Mouse (Mus musculus) hindbrain, embryonic 13.5 days (tissue): ENCODE results near the gene Trim69. TPM values are rescaled to one million over a fixed set of nuclear protein-coding genes. Genes with fewer than 3 reads are reported as not detected.
A peak's percentile ranks its signal among the peaks of the same experiment; 100 is the strongest.

Experiments used
- ATAC-seq: fragments of 200-750 bp; cut with Nextera tagmentation; 2 replicates; pipeline ENCODE4 v1.8.0; 2017; ENCODE audit warnings: moderate TSS enrichment; ENCODE audit not compliant: low FRiP score
- H3K27ac ChIP-seq: fragments of 300-500 bp; sonication (generic); 2 replicates; pipeline ENCODE4 v1.5.1; 2015; ENCODE audit warnings: inconsistent platforms, mild to moderate bottlenecking, moderate library complexity
- H3K27me3 ChIP-seq: fragments of 300-500 bp; sonication (generic); 2 replicates; pipeline ENCODE4 v1.6.1; 2015; ENCODE audit warnings: mild to moderate bottlenecking, inconsistent platforms
- H3K36me3 ChIP-seq: fragments of 300-500 bp; sonication (generic); 2 replicates; pipeline ENCODE4 v1.6.1; 2015; ENCODE audit warnings: mild to moderate bottlenecking, inconsistent platforms
- H3K4me1 ChIP-seq: fragments of 300-500 bp; sonication (generic); replicated peaks from 2 replicates; pipeline ENCODE4 v1.6.1; 2015; ENCODE audit warnings: inconsistent platforms
- H3K4me2 ChIP-seq: fragments of 300-500 bp; sonication (generic); 2 replicates; pipeline ENCODE4 v1.6.1; 2015; ENCODE audit warnings: inconsistent platforms, mild to moderate bottlenecking, moderate library complexity
- H3K4me3 ChIP-seq: fragments of 300-500 bp; sonication (generic); 2 replicates; pipeline ENCODE4 v1.5.1; 2015; ENCODE audit warnings: mild to moderate bottlenecking, inconsistent platforms
- H3K9ac ChIP-seq: fragments of 300-500 bp; sonication (generic); 2 replicates; pipeline ENCODE4 v1.6.1; 2015; ENCODE audit warnings: mild to moderate bottlenecking, inconsistent platforms
- H3K9me3 ChIP-seq: fragments of 300-500 bp; sonication (generic); 2 replicates; pipeline ENCODE4 v1.6.1; 2016; ENCODE audit warnings: inconsistent platforms
- WGBS: fragments of 180-500 bp; shearing (Covaris S2); methylation state at CpG from one replicate; pipeline ENCODE4 v1.1.7; 2015; 5-methylcytosine and 5-hydroxymethylcytosine counted together
- polyA plus RNA-seq: library from polyadenylated mRNA; unstranded; fragments of >200 nt; fragmentation: Nextera tagmentation; extraction: Ambion mirVana; gene quantifications from 2 replicates; pipeline ENCODE4 v1.2.1, GENCODE M21; 2015

Gene Trim69
- polyA plus RNA-seq, 1 experiment from 2014 or later, result not detected

DNA sequence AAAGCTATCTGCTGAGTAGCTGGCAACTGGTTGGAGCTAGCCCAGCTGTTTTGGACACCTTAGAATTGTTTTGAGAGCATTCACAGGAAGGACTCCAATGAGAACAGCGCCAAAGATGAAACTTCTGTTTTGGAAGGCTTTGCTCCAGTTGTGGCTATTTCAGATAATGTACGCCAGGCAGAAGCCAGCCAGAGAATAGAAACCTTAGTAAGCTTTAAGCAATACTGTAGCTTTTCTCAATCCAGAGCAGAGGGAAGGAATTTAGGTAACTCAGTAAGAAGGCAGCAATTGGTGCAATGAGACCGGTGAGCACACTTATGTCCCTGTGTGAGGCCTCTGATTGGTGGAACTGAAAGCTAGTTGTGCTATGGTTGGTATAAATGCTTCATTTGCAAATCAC lies 17.4 kb upstream of the Trim69 start:
- no peak overlapping the region for H3K27ac ChIP-seq
- WGBS, result 93% methylated on average over 3 of the region's 3 CpGs
- no peak for ATAC-seq
- no peak overlapping the region for H3K4me2 ChIP-seq
- H3K4me1 ChIP-seq, result peaks cover 6% of the 10 kb centered on the region
- no peaks in the 10 kb centered on the region for H3K9me3 ChIP-seq
- no peaks in the 10 kb centered on the region for H3K36me3 ChIP-seq
- H3K4me3 ChIP-seq, result no peak overlapping the region
- H3K27me3 ChIP-seq, result no peaks in the 10 kb centered on the region
- no peak overlapping the region for H3K9ac ChIP-seq

DNA sequence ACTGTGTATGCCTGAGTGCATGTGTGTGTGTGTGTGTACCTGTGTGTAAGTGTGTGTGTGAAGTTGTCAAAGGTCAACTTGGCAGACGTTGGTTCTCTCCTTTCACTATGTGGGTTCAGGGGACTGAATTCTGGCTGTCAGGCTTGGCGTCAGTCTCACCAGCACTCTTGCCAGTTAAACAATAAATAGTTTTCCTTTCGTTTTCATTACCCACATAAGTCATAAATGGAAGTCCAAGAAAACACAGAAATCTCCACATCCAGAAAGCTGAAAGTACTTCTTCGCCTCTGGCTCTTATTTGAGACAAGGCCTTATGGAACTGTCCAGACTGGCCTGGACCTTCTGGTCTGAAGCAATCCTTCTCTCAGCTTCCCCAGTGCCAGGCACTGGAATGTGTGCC lies 14.7 kb upstream of the Trim69 start:
- WGBS, result 72% methylated on average over 4 of the region's 4 CpGs
- ATAC-seq, result no peak
- no peak overlapping the region for H3K4me3 ChIP-seq

DNA sequence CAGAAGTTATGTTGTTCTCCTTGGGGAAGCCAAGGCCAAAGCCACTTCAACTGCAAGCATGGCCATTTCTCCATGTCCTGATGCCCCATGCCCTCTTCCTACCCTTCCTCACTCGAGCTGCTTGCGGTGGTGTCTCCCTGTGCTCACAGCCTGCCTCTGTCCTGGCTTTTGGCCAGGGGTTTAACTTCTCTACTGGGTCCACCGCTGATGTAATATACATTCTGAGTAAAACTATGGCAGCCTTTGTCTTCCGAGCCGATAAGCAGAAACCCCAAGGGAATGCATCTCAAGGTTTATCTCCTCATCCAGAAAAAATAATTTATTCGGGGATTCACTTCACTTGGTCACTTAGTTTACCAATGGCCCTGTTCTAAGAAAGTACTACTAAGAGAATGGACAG lies 13.8 kb upstream of the Trim69 start:
- Histone ChIP-seq H3K9me3 (no peaks in the 10 kb centered on the region), H3K36me3 (no peaks in the 10 kb centered on the region), H3K4me1 (peaks cover 10% of the 10 kb centered on the region), H3K27ac (no peak overlapping the region), H3K4me3 (no peak overlapping the region), H3K27me3 (0 out of 2 replicates have a peak, but pooled peaks cover 7% of the 10 kb centered on the region), H3K4me2 (no peak overlapping the region), H3K9ac (no peak overlapping the region)
- no peak for ATAC-seq
- WGBS, result 71% methylated on average over 6 of the region's 6 CpGs

More for the DNA sequence above, 14.7 kb upstream of the Trim69 start:
- Histone ChIP-seq H3K4me1 (peaks cover 10% of the 10 kb centered on the region), H3K27me3 (0 out of 2 replicates have a peak, but pooled peaks cover 7% of the 10 kb centered on the region), H3K9me3 (no peaks in the 10 kb centered on the region), H3K9ac (no peak overlapping the region), H3K36me3 (no peaks in the 10 kb centered on the region), H3K4me2 (no peak overlapping the region), H3K27ac (no peak overlapping the region)

DNA sequence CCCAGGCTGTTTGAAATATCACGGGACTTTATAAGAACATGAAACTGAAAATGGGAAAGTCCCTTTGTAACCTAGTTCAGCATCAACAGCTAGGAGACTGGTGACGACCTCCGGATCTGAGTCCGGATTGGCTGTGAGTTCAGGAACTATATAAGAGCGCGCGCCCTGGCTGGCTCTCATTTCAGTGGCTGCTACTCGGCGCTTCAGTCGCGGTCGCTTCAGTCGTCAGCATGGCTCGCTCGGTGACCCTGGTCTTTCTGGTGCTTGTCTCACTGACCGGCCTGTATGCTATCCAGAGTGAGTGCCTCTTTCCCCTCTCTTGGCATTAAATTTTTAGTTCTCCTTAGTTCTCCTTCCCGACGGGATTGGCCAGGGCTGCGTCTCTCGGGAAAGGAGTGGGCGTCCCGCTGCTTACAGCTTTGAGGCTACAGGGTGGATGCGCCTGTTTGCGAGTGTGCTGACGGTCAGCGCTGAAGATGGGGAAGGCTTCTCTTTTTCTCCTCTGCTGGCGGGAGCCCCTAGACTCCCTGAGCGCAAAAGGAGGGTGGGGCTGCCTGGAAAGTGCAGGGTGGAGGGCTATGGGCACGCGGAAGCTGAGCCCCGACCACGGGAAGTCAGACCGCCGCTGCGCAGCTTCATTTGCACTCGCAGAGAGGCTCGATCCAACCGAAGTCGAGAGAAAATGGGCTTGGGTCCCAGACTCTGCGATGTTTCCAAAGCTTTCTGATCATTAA lies 12.8 kb upstream of the Trim69 start, which contains the start of gene B2m:
TSS of gene B2m (plus strand) at position 179 of the 734 bp plus-strand sequence.
- ATAC-seq, result peak; percentile 98
- Histone ChIP-seq H3K36me3 (no peaks in the 10 kb centered on the region), H3K4me2 (peak within 1 kb of the TSS; percentile 94), H3K27me3 (0 out of 2 replicates have a peak, but pooled peaks cover 7% of the 10 kb centered on the region), H3K27ac (peak within 1 kb of the TSS; percentile 73; the same call in 1 of the 2 replicates), H3K9me3 (no peaks in the 10 kb centered on the region), H3K9ac (peak within 1 kb of the TSS; percentile 79), H3K4me1 (peaks cover 10% of the 10 kb centered on the region), H3K4me3 (peak within 1 kb of the TSS; percentile 65)
- WGBS, result under 1% methylated on average over 40 of the region's 40 CpGs

DNA sequence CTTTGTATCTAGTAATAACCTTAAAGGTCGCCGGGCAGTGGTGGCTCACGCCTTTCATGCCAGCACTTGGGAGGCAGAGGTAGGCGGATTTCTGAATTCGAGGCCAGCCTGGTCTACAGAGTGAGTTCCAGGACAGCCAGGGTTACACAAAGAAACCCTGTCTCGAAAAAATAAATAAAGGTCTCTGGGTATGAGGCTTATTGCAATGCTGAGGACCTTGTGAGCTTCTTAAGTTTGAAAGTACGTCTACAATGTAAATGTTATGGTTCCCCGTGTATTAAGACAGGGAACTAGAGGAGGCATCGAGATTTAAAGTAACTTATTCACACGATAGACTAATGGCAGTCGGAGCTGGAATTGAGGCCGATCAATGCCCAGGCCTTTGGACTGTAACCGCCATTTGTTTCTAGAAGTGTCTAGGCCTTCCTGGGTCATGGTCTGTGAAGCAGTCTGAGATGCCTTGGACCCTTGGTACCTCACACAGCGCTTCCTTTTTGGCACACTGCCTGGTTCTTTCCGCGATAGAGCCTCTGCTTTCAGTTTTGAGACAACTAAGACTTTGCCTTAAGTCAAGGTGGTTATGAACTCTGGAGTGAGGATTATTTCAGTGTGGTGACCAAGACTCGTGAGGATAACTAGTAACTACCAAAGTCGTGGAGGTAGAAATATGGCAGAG lies 12.1 kb upstream of the Trim69 start:
- H3K27me3 ChIP-seq, result 0 out of 2 replicates have a peak, but pooled peaks cover 7% of the 10 kb centered on the region
- H3K9ac ChIP-seq, result peak overlapping the region; percentile 79; the same call in 1 of the 2 replicates
- ATAC-seq, result peak; percentile 11; the same call in 1 of the 2 replicates
- peak overlapping the region; percentile 94 for H3K4me2 ChIP-seq
- peaks cover 10% of the 10 kb centered on the region for H3K4me1 ChIP-seq
- no peaks in the 10 kb centered on the region for H3K36me3 ChIP-seq
- no peak overlapping the region for H3K27ac ChIP-seq
- H3K9me3 ChIP-seq, result no peaks in the 10 kb centered on the region
- peak overlapping the region; percentile 65 for H3K4me3 ChIP-seq
- 36% methylated on average over 18 of the region's 18 CpGs for WGBS

DNA sequence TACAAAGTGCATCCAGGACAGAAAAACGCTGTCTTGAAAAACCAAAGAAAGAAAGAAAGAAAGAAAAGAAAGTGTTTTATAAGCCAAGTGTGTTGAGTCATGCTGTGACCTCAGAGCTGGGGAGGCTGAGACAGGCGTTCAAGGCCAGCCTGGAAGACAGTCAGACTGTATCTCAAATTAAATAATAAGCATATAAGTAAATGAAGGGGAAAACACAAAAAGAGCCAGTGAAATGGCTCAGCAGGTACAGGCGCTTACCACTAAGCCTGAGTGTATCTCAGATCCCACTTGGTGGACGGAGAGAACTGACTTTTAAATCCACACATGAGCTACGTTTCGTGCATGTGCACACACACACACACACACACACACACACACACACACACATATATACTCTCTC lies 11.2 kb upstream of the Trim69 start:
- no peak for ATAC-seq
- 0 out of 2 replicates have a peak, but pooled peaks cover 7% of the 10 kb centered on the region for H3K27me3 ChIP-seq
- H3K4me1 ChIP-seq, result peaks cover 10% of the 10 kb centered on the region
- H3K9ac ChIP-seq, result no peak overlapping the region
- H3K4me2 ChIP-seq, result peak overlapping the region; percentile 94; the same call in 1 of the 2 replicates
- no peaks in the 10 kb centered on the region for H3K9me3 ChIP-seq
- WGBS, result 91% methylated on average over 6 of the region's 6 CpGs
- no peak overlapping the region for H3K4me3 ChIP-seq
- H3K36me3 ChIP-seq, result no peaks in the 10 kb centered on the region
- no peak overlapping the region for H3K27ac ChIP-seq

DNA sequence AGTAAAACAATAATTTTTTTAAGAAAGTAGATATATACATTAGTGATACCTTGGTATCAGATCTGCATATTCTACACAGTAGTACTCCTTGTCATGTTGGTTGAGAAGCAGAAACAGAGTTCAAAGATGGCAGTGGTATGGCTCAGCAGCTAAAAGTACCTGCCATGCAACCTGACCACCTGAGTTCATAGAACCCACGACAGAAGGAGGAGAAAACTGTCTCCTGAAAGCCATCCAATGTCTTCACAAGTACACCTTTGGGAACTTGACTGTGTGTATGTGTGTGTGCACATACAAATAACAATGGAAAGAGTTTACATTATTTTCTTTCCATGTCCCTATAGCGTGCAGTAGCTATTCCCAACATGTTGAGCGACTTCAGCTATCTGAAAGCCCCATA lies 10.8 kb upstream of the Trim69 start:
- H3K4me3 ChIP-seq, result no peak overlapping the region
- H3K27me3 ChIP-seq, result 0 out of 2 replicates have a peak, but pooled peaks cover 7% of the 10 kb centered on the region
- H3K9me3 ChIP-seq, result no peaks in the 10 kb centered on the region
- no peaks in the 10 kb centered on the region for H3K36me3 ChIP-seq
- H3K9ac ChIP-seq, result no peak overlapping the region
- H3K27ac ChIP-seq, result no peak overlapping the region
- H3K4me2 ChIP-seq, result no peak overlapping the region
- 88% methylated on average over 3 of the region's 3 CpGs for whole genome bisulfite sequencing
- ATAC-seq, result no peak
- H3K4me1 ChIP-seq, result peaks cover 10% of the 10 kb centered on the region

DNA sequence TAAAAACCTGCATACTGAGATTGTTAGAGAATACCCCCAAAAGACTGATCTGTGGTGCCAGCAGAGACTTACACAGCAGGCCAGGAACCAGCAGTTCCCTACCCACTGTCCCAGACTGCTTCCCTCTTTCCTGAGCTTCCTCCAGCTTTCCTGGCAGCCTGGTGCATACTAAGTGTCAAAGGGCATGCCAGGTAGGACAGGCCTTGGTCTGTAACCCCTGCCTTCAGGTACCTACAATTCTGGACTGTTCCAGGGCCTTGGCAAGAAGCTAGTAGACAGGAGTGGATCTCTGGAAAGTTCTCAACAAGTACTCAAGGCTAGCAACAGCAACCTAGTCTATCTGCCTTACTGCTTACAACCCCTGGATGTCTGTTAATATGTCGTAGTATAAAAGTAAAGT lies 9.3 kb upstream of the Trim69 start:
- no peak for ATAC-seq
- no peak overlapping the region for H3K27ac ChIP-seq
- 95% methylated on average over 1 of the region's 1 CpGs for WGBS

DNA sequence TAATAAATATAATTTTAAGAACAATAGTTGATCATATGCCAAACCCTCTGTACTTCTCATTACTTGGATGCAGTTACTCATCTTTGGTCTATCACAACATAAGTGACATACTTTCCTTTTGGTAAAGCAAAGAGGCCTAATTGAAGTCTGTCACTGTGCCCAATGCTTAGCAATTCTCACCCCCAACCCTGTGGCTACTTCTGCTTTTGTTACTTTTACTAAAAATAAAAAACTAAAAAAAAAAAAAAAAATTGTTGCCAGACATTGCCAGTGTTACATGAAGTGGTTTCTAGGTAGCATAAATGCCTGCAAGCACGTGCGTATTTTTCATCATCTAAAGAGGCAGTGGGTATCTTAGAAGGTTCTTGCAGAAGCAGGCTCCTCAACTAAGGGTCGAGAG lies 7.7 kb upstream of the Trim69 start:
- Histone ChIP-seq H3K9ac (no peak overlapping the region), H3K36me3 (no peaks in the 10 kb centered on the region), H3K4me2 (no peak overlapping the region), H3K4me1 (peaks cover 7% of the 10 kb centered on the region), H3K27ac (no peak overlapping the region), H3K4me3 (no peak overlapping the region), H3K27me3 (0 out of 2 replicates have a peak, but pooled peaks cover 7% of the 10 kb centered on the region), H3K9me3 (no peaks in the 10 kb centered on the region)
- 90% methylated on average over 3 of the region's 3 CpGs for WGBS
- no peak for ATAC-seq

More for the DNA sequence above, 9.3 kb upstream of the Trim69 start:
- Histone ChIP-seq H3K9me3 (no peaks in the 10 kb centered on the region), H3K4me3 (no peak overlapping the region), H3K9ac (no peak overlapping the region), H3K4me2 (no peak overlapping the region), H3K36me3 (no peaks in the 10 kb centered on the region), H3K4me1 (peaks cover 10% of the 10 kb centered on the region), H3K27me3 (0 out of 2 replicates have a peak, but pooled peaks cover 7% of the 10 kb centered on the region)

DNA sequence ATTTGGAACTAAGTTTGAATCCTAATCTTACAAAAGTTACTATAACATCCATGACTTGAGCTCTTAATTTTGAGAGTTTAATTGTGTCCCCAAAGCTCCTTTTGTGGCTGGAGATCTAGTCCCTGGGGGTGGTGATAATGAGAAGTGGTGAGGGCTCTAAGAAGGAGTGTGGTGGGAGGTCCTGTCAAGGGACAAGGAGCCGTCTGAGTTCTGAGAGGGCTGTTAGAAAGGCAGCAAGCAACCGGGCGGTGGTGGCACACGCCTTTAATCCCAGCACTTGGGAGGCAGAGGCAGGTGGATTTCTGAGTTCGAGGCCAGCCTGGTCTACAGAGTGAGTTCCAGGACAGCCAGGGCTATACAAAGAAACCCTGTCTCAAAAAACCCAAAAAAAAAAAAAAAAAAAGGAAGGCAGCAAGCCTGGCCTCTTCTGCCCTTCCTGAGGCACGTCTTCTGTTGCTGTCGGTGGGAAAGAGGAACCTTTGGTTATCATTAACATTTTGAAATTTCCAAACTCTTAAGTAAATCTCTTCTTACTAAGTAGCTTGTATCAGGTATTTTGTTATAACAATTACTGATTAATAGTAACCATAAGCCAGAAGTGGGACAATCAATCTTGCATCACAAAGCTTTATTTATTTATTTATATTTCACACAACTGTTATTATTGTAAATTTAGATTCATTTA lies 6.7 kb upstream of the Trim69 start:
- no peak for ATAC-seq
- no peaks in the 10 kb centered on the region for H3K4me1 ChIP-seq
- no peak overlapping the region for H3K4me3 ChIP-seq
- H3K36me3 ChIP-seq, result no peaks in the 10 kb centered on the region
- no peak overlapping the region for H3K4me2 ChIP-seq
- no peak overlapping the region for H3K27ac ChIP-seq
- no peak overlapping the region for H3K9ac ChIP-seq
- H3K9me3 ChIP-seq, result no peaks in the 10 kb centered on the region
- 0 out of 2 replicates have a peak, but pooled peaks cover 3% of the 10 kb centered on the region for H3K27me3 ChIP-seq
- 89% methylated on average over 7 of the region's 7 CpGs for WGBS

DNA sequence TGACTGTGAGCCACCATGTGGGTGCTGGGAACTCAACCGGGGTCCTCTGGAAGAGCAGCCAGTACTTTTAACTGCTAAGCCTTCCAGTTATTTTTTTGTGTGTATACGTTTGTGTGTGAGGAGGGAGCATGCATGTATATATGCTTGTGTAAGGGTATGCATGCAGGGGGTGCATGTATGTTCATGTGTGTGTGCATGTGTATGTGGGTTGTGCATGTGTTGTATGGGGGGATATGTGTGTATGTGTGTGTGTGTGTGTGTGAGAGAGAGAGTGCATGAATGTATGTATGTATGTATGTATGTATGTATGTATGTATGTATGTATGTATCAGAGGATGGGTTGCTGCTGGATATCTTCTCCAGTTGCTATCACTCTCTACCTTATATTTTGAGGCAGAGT lies 6.0 kb upstream of the Trim69 start:
- Histone ChIP-seq H3K27ac (no peak overlapping the region), H3K4me1 (no peaks in the 10 kb centered on the region), H3K4me2 (no peak overlapping the region), H3K9ac (no peak overlapping the region), H3K27me3 (no peaks in the 10 kb centered on the region), H3K9me3 (no peaks in the 10 kb centered on the region), H3K4me3 (no peak overlapping the region), H3K36me3 (no peaks in the 10 kb centered on the region)
- no peak for ATAC-seq
- WGBS, result 90% methylated on average over 2 of the region's 2 CpGs

DNA sequence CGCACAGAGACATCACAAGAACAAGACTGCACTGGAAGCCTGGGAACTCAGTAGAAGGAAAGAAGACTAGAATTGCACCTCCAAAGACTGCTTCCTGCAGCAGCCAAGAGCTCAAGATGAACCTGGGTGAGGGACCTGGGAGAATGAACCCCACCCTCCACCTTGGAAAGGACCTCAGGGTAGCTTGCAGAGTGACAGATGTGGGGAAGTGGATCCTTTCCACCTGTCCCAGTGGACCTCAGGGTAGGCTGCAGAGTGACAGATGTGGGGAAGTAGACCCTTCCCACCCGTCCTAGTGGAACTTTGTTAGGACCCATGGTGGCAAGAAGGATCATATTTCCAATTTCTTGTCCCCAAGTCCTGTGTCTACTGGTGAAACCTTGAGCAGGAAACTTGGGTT lies 5.2 kb upstream of the Trim69 start:
- H3K9me3 ChIP-seq, result no peaks in the 10 kb centered on the region
- H3K9ac ChIP-seq, result no peak overlapping the region
- 79% methylated on average over 2 of the region's 2 CpGs for WGBS
- H3K4me3 ChIP-seq, result no peak overlapping the region
- H3K36me3 ChIP-seq, result no peaks in the 10 kb centered on the region
- H3K4me1 ChIP-seq, result no peaks in the 10 kb centered on the region
- H3K27ac ChIP-seq, result no peak overlapping the region
- ATAC-seq, result no peak
- no peak overlapping the region for H3K4me2 ChIP-seq
- H3K27me3 ChIP-seq, result no peaks in the 10 kb centered on the region
